Mouse (Mus musculus): Measurements from ENCODE around the gene Gm11639. TPM values are rescaled to one million over a fixed set of nuclear protein-coding genes. Genes with fewer than 3 reads are reported as not detected.
A peak's percentile ranks its signal among the peaks of the same experiment; 100 is the strongest.
"Not testable (repeated sequence)": the region's sequence is repeated elsewhere in the genome, so short reads cannot be mapped to it uniquely, and the experiment has no call there.

Gene Gm11639
- polyA plus RNA-seq, 1 experiment from 2014 or later = 0.01 TPM

DNA sequence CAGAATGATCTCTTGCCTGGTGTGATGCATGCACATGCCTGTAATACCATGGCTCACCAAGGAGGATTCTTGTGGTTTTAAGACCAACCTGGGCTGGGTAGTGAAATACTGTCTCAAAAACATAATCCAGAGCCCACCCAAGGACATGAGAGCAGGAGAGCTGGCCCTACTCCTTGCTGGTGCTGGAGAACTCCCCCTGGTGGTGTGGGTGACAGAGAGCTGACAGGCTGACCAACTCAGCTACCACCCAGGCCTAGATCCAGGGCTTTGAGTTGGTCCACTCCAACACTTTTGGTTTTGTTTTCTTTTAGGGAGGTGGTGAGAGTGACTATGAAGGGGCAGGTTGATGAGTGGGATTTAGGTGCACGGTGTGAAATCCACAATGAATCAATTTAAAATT, 349.6 kb downstream of the Gm11639 start:
- H3K4me2 ChIP-seq (ENCODE audit: low read depth, low read length) = no peak overlapping the region
- H3K9ac ChIP-seq (ENCODE audit: low read depth, low read length) = no peak overlapping the region
- WGBS = 83% methylated on average over 1 of the region's 1 CpGs
- DNase-seq (ENCODE audit: low spot score) (no peak), ATAC-seq (ENCODE audit: low read depth) (no peak)
- H3K4me3 ChIP-seq (ENCODE audit: low read depth, low read length) = no peak overlapping the region
- H3K9me3 ChIP-seq (ENCODE audit: control insufficient read depth, low read length) = no peaks in the 10 kb centered on the region
- H3K4me1 ChIP-seq (ENCODE audit: control insufficient read depth, insufficient read depth, low read length) = no peaks in the 10 kb centered on the region
- H3K27ac ChIP-seq (replicated peaks; ENCODE audit: low read depth, low read length) = no peak overlapping the region
- H3K27me3 ChIP-seq (replicated peaks; ENCODE audit: control insufficient read depth, insufficient read depth, low read length) = no peaks in the 10 kb centered on the region
- H3K36me3 ChIP-seq (ENCODE audit: control insufficient read depth, insufficient read depth, low read length) = no peaks in the 10 kb centered on the region

DNA sequence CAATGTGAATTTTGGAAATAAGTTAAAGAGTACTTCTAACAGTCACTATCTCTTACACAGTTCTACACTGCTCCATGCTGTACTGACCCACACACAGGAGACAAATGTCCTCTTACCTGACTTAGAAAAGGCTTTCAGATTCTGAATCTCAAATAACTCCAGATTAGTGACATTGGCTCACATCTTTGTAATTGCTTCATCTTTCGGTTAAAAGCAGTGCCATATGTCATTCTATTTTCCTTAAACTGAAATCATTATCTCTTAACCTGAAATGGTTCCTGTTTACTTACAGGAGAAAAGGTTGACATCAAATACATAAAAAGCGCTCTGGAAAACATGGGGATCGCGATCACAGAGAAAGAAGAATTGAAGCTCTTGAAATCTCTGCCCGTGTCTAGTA, 377.8 kb downstream of the Gm11639 start, which contains the start of gene Efcab3:
TSS of gene Efcab3 (plus strand) at position 301 of the 400 bp plus-strand sequence.
- no peak for DNase-seq (ENCODE audit: low spot score)
- no peak for ATAC-seq (ENCODE audit: low read depth)
- 85% methylated on average over 5 of the region's 5 CpGs for WGBS
- Histone ChIP-seq H3K9me3 (ENCODE audit: control insufficient read depth, low read length) (0 out of 2 replicates have a peak, but pooled peaks cover 5% of the 10 kb centered on the region), H3K27me3 (replicated peaks; ENCODE audit: control insufficient read depth, insufficient read depth, low read length) (no peaks in the 10 kb centered on the region), H3K27ac (replicated peaks; ENCODE audit: low read depth, low read length) (no peak within 1 kb of the TSS), H3K4me1 (ENCODE audit: control insufficient read depth, insufficient read depth, low read length) (no peaks in the 10 kb centered on the region), H3K4me2 (ENCODE audit: low read depth, low read length) (no peak within 1 kb of the TSS), H3K36me3 (ENCODE audit: control insufficient read depth, insufficient read depth, low read length) (no peaks in the 10 kb centered on the region), H3K4me3 (ENCODE audit: low read depth, low read length) (no peak within 1 kb of the TSS), H3K9ac (ENCODE audit: low read depth, low read length) (no peak within 1 kb of the TSS)

DNA sequence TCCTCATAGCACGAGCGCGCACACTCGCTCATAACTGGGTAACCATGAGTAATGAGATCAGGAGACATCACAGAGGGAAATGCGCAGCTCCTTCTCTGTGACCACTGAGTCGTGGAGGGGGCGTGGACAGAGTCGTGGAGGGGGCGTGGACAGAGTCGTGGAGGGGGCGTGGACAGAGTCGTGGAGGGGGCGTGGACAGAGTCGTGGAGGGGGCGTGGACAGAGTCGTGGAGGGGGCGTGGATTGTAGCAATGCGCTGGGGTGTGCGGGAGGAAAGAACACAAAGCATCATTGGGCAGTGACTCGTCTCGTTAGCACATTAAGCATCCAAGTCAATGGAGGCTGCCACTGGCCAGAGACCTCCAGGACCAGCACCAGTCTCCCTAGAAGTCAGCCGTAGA, 426.9 kb downstream of the Gm11639 start:
- H3K4me3 ChIP-seq (ENCODE audit: low read depth, low read length); H3K4me1 ChIP-seq (ENCODE audit: control insufficient read depth, insufficient read depth, low read length); H3K9me3 ChIP-seq (ENCODE audit: control insufficient read depth, low read length); ATAC-seq (ENCODE audit: low read depth); H3K4me2 ChIP-seq (ENCODE audit: low read depth, low read length); H3K27me3 ChIP-seq (replicated peaks; ENCODE audit: control insufficient read depth, insufficient read depth, low read length); H3K27ac ChIP-seq (replicated peaks; ENCODE audit: low read depth, low read length); H3K9ac ChIP-seq (ENCODE audit: low read depth, low read length); DNase-seq (ENCODE audit: low spot score); H3K36me3 ChIP-seq (ENCODE audit: control insufficient read depth, insufficient read depth, low read length): not testable (repeated sequence)
- WGBS = 81% methylated on average over 22 of the region's 22 CpGs

DNA sequence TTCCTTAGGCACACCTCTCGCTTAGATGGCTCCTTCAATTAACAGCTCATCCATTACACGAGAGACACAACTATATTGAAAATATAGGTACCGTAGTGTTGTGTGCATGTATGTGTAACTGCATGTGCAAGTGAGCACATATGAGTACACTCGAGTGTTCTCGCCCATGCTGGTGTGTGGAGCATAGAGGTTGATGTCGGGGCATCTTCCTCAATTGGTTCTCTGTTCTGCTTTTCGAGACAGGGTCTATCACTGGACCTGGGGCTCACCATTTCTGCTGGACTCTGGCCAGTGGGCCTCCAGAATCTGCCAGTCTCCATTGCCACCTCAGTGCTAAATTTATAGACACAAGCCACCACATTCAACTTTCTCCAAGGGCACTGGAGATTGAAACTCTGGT, 432.3 kb downstream of the Gm11639 start:
- Histone ChIP-seq H3K4me1 (ENCODE audit: control insufficient read depth, insufficient read depth, low read length) (no peaks in the 10 kb centered on the region), H3K9me3 (ENCODE audit: control insufficient read depth, low read length) (no peaks in the 10 kb centered on the region), H3K4me2 (ENCODE audit: low read depth, low read length) (no peak overlapping the region), H3K4me3 (ENCODE audit: low read depth, low read length) (no peak overlapping the region), H3K9ac (ENCODE audit: low read depth, low read length) (no peak overlapping the region), H3K27ac (replicated peaks; ENCODE audit: low read depth, low read length) (no peak overlapping the region), H3K27me3 (replicated peaks; ENCODE audit: control insufficient read depth, insufficient read depth, low read length) (no peaks in the 10 kb centered on the region), H3K36me3 (ENCODE audit: control insufficient read depth, insufficient read depth, low read length) (no peaks in the 10 kb centered on the region)
- no peak for ATAC-seq (ENCODE audit: low read depth)
- WGBS = 88% methylated on average over 7 of the region's 7 CpGs
- DNase-seq (ENCODE audit: low spot score) = no peak

DNA sequence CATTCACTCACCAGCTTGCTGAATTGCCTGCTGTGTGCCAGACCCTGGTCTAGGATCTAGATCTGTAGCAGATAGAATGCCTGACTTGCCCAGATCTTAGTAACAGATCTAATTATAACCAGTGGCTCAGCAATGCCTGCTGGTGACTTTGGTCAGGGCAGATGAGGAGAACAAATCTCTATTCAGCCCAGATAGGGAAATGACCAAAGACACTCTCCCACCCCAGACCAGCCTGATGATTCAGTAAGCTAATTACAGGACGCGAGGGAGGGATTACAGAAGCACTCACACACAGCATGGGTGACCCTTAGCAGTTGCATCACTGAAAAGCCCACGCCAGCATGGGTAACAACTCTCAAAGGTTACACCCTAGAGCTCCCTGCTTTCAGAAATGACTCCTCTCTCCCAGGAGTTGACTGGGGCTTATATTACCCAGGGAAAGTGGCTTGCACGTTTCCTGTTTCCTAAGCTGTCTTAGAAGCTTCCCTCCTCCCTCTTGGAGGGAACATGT, 435.1 kb downstream of the Gm11639 start:
- ATAC-seq (ENCODE audit: low read depth) = no peak
- H3K27me3 ChIP-seq (replicated peaks; ENCODE audit: control insufficient read depth, insufficient read depth, low read length) = no peaks in the 10 kb centered on the region
- no peaks in the 10 kb centered on the region for H3K9me3 ChIP-seq (ENCODE audit: control insufficient read depth, low read length)
- H3K4me2 ChIP-seq (ENCODE audit: low read depth, low read length) = no peak overlapping the region
- WGBS = 22% methylated on average over 4 of the region's 4 CpGs
- no peaks in the 10 kb centered on the region for H3K36me3 ChIP-seq (ENCODE audit: control insufficient read depth, insufficient read depth, low read length)
- peak; percentile 2 for DNase-seq (ENCODE audit: low spot score)
- no peak overlapping the region for H3K9ac ChIP-seq (ENCODE audit: low read depth, low read length)
- no peaks in the 10 kb centered on the region for H3K4me1 ChIP-seq (ENCODE audit: control insufficient read depth, insufficient read depth, low read length)
- no peak overlapping the region for H3K27ac ChIP-seq (replicated peaks; ENCODE audit: low read depth, low read length)
- no peak overlapping the region for H3K4me3 ChIP-seq (ENCODE audit: low read depth, low read length)

DNA sequence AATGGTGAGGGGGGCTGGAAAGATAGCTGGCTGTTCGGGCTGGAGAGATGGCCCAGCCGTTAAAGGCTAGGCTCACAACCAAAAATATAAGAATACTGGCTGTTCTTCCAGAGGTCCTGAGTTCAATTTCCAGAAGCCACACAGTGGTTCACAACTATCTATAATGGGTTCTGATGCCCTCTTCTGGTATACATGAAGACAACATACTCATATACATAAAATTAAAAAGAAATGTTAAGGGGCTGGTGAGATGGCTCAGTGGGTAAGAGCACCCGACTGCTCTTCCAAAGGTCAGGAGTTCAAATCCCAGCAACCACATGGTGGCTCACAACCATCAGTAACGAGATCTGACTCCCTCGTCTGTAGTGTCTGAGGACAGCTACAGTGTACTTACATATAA, 436.3 kb downstream of the Gm11639 start:
- H3K36me3 ChIP-seq (ENCODE audit: control insufficient read depth, insufficient read depth, low read length); H3K4me3 ChIP-seq (ENCODE audit: low read depth, low read length); H3K27ac ChIP-seq (replicated peaks; ENCODE audit: low read depth, low read length); H3K9me3 ChIP-seq (ENCODE audit: control insufficient read depth, low read length); ATAC-seq (ENCODE audit: low read depth); H3K4me1 ChIP-seq (ENCODE audit: control insufficient read depth, insufficient read depth, low read length); H3K4me2 ChIP-seq (ENCODE audit: low read depth, low read length); DNase-seq (ENCODE audit: low spot score); H3K27me3 ChIP-seq (replicated peaks; ENCODE audit: control insufficient read depth, insufficient read depth, low read length); H3K9ac ChIP-seq (ENCODE audit: low read depth, low read length): not testable (repeated sequence)
- 73% methylated on average over 5 of the region's 5 CpGs for WGBS

DNA sequence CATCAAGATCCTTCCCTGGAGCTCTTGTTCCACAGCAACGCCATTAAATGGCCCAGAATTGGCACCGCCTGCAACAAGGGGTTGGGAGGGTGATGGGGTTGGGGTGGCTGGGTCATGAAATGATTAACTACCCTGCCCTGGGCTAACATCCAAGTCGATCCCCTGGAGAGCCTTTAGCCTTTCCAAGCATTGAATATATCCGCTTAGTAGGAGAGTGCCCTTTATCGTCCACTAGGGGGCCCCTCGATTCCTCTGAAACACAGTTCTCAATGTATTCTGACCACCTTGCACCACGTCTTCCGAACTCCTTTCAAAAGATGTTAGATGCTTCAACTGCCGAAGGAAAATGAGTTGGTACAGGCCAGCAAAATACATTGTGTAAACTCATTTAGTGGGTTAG, 438.5 kb downstream of the Gm11639 start:
- H3K4me2 ChIP-seq (ENCODE audit: low read depth, low read length) = no peak overlapping the region
- peaks cover 11% of the 10 kb centered on the region for H3K4me1 ChIP-seq (ENCODE audit: control insufficient read depth, insufficient read depth, low read length)
- DNase-seq (ENCODE audit: low spot score) (peak; percentile 68), ATAC-seq (ENCODE audit: low read depth) (no peak)
- H3K27ac ChIP-seq (replicated peaks; ENCODE audit: low read depth, low read length) = no peak overlapping the region
- no peak overlapping the region for H3K4me3 ChIP-seq (ENCODE audit: low read depth, low read length)
- 3% methylated on average over 9 of the region's 9 CpGs for WGBS
- no peak overlapping the region for H3K9ac ChIP-seq (ENCODE audit: low read depth, low read length)
- 0 out of 2 replicates have a peak, but pooled peaks cover 4% of the 10 kb centered on the region for H3K36me3 ChIP-seq (ENCODE audit: control insufficient read depth, insufficient read depth, low read length)
- H3K9me3 ChIP-seq (ENCODE audit: control insufficient read depth, low read length) = no peaks in the 10 kb centered on the region
- no peaks in the 10 kb centered on the region for H3K27me3 ChIP-seq (replicated peaks; ENCODE audit: control insufficient read depth, insufficient read depth, low read length)

DNA sequence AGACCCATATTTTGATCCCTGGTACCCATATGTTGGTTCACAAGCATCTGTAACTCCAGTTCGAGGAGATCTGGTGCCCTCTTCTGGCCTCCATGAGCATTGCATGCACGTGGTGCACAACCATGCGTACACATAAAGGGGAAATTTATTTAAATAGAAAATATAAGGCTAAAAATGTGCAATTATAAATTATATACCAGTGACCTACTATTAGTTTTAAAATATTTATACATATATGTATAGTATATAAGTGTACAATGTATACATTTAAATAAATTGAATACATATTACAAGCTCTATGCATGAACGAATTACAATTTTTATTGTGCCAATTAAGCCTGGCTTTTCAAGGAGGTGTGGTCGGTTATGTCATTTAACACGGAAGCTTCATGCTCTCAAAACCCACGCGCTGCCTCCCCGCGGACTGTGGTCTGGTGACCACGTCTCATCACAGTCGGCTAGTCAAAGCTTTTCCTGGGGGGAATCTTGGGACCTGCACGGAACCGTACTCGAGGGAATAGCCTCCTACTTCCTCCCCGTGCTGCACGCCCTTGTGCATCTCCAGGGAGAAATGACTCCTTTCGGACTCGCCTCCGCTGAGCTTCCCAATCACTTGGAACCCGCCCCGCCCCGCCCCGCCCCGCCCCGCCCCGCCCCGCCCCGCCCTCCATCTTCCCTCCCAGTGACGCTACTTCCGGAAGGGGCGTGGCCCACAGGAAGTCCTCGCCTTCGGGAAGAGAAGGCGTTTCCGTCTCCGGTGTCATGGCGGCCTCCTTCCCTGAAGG, 440.4 kb downstream of the Gm11639 start, which contains the start of gene Mettl2:
TSS of gene Mettl2 (plus strand) at position 691 of the 785 bp plus-strand sequence.
- peak within 1 kb of the TSS; percentile 94 for H3K4me2 ChIP-seq (ENCODE audit: low read depth, low read length)
- peaks cover 23% of the 10 kb centered on the region for H3K36me3 ChIP-seq (ENCODE audit: control insufficient read depth, insufficient read depth, low read length)
- H3K9me3 ChIP-seq (ENCODE audit: control insufficient read depth, low read length) = no peaks in the 10 kb centered on the region
- WGBS = 2% methylated on average over 29 of the region's 38 CpGs
- peak within 1 kb of the TSS; percentile 61; the same call in 1 of the 2 replicates for H3K27ac ChIP-seq (replicated peaks; ENCODE audit: low read depth, low read length)
- DNase-seq (ENCODE audit: low spot score) (peak; percentile 95), ATAC-seq (ENCODE audit: low read depth) (peak; percentile 92)
- H3K4me3 ChIP-seq (ENCODE audit: low read depth, low read length) = peak within 1 kb of the TSS; percentile 100
- peak within 1 kb of the TSS; percentile 77 for H3K9ac ChIP-seq (ENCODE audit: low read depth, low read length)
- no peaks in the 10 kb centered on the region for H3K27me3 ChIP-seq (replicated peaks; ENCODE audit: control insufficient read depth, insufficient read depth, low read length)
- peaks cover 11% of the 10 kb centered on the region for H3K4me1 ChIP-seq (ENCODE audit: control insufficient read depth, insufficient read depth, low read length)
